In the genomic region with DNA sequence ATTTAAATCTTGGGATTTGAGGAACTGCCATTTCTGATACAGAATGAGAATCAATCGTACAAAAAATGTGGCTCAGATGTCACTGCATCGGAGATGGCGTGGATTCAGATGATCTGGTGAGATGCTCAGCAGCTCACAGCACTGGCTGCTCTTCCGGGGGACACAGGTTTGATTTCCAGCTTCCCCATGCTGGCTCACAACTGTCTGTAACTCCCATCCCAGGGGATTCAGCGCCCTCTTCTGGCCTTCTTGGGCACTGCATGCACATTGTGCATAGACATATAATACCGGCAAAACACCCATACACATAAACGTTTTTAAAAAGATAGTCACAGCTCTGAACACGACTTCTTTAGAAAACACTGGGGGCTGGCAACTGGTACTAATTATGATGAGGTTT, we compare ENCODE assay signal across 14 mouse cellular contexts. TPM values are rescaled to one million over a fixed set of nuclear protein-coding genes. Genes with fewer than 3 reads are reported as not detected.
A peak's percentile ranks its signal among the peaks of the same experiment; 100 is the strongest.
DNase-seq lines count a peak whose midpoint lies in the region; ATAC-seq lines count a peak whose summit lies in the region.
"Had no signal": no experiment of that assay in that cellular context is flagged by ENCODE, and none has a peak within 500 bp of the region (broad histone marks: within the 10 kb centered on the region; RNA-seq: fewer than 3 reads in every experiment).

No protein-coding gene starts in this region.

- peak; percentile 23 to 45 for DNase-seq in cerebellum, postnatal 25 days
- DNase-seq in liver (peak; percentile 31), A20 (ENCODE audit: low read depth, low spot score) (peak; percentile 19), ZHBTc4 (ENCODE audit: low read depth, low spot score) (peak; percentile 66)
- no peak for DNase-seq in embryo, embryonic 10.5 days (ENCODE audit: low spot score)
- no peak for DNase-seq in left cerebral cortex, adult 18-20 months (ENCODE audit: low spot score in 2 of 2)
- DNase-seq: layer of hippocampus, postnatal 36 days had no signal

- WGBS in liver, embryonic 12.5 days (ENCODE audit: insufficient replicate concordance): 60% methylated on average over 8 of the region's 8 CpGs

- no peak overlapping the region for H3K4me2 ChIP-seq in liver, embryonic 12.5 days
- H3K4me2 ChIP-seq: embryonic facial prominence, embryonic 12.5 days; hindbrain, embryonic 14.5 days; stomach, embryonic 15.5 days had no signal

- H3K36me3 ChIP-seq in liver, embryonic 12.5 days: no peaks in the 10 kb centered on the region
- H3K36me3 ChIP-seq: embryonic facial prominence, embryonic 12.5 days; stomach, embryonic 15.5 days had no signal

- no peak overlapping the region for H3K27ac ChIP-seq in liver, embryonic 12.5 days
- H3K27ac ChIP-seq: embryonic facial prominence, embryonic 12.5 days; hindbrain, embryonic 14.5 days; stomach, embryonic 15.5 days had no signal

- ATAC-seq in cerebellum, adult (ENCODE audit: insufficient number of reproducible peaks, low FRiP score, low TSS enrichment): no peak
- no peak for ATAC-seq in liver, embryonic 12.5 days

- no peaks in the 10 kb centered on the region for H3K27me3 ChIP-seq in liver, embryonic 12.5 days (replicated peaks)
- H3K27me3 ChIP-seq: embryonic facial prominence, embryonic 12.5 days; stomach, embryonic 15.5 days had no signal

- H3K9me3 ChIP-seq in liver, embryonic 12.5 days (replicated peaks): no peaks in the 10 kb centered on the region
- H3K9me3 ChIP-seq: embryonic facial prominence, embryonic 12.5 days; stomach, embryonic 15.5 days had no signal

- no peak overlapping the region for H3K4me3 ChIP-seq in liver, embryonic 12.5 days
- H3K4me3 ChIP-seq: embryonic facial prominence, embryonic 12.5 days; stomach, embryonic 15.5 days had no signal

- H3K9ac ChIP-seq in liver, embryonic 12.5 days: no peak overlapping the region
- H3K9ac ChIP-seq: embryonic facial prominence, embryonic 12.5 days; hindbrain, embryonic 14.5 days; stomach, embryonic 15.5 days had no signal

- no peaks in the 10 kb centered on the region for H3K4me1 ChIP-seq in liver, embryonic 12.5 days
- H3K4me1 ChIP-seq: stomach, embryonic 15.5 days had no signal

RNA-seq across cellular contexts. Expression of a gene that starts 21.6 kb away (rescaled TPM):
- 0.33 TPM in 1 of 2 replicates, not detected in the other for polyA plus RNA-seq in liver, embryonic 12.5 days (2016; fragmentation: Nextera tagmentation; extraction: Ambion mirVana)
- total RNA-seq in left cerebral cortex, adult 18-20 months (2021): 1 to 10 TPM; 2.6 to 4.0 TPM

RNA-seq across cellular contexts. Expression of a gene that starts 34.9 kb away (rescaled TPM):
- 1.5 and 1.8 TPM in 2 replicates for polyA plus RNA-seq in liver, embryonic 12.5 days (2016; fragmentation: Nextera tagmentation; extraction: Ambion mirVana)
- total RNA-seq in left cerebral cortex, adult 18-20 months (2021): 10 to 100 TPM; 34.2 to 35.5 TPM
- total RNA-seq: megakaryocyte-erythroid progenitor cell, adult 5-6 weeks had no signal

RNA-seq across cellular contexts. Expression of a gene that starts 43.2 kb away (rescaled TPM):
- 6.1 and 8.5 TPM in 2 replicates for polyA plus RNA-seq in liver, embryonic 12.5 days (2016; fragmentation: Nextera tagmentation; extraction: Ambion mirVana)
- 1 to 10 TPM; 5.2 to 8.0 TPM for total RNA-seq in left cerebral cortex, adult 18-20 months (2021)

RNA-seq across cellular contexts. Expression of a gene that starts 47.5 kb away (rescaled TPM):
- 0.72 and 0.80 TPM in 2 replicates for polyA plus RNA-seq in liver, embryonic 12.5 days (2016; fragmentation: Nextera tagmentation; extraction: Ambion mirVana)
- 1 to 10 TPM; 1.0 TPM for total RNA-seq in left cerebral cortex, adult 18-20 months (2021)
- total RNA-seq: megakaryocyte-erythroid progenitor cell, adult 5-6 weeks; neutrophil, adult 5-6 weeks had no signal
- polyA plus RNA-seq: embryonic facial prominence, embryonic 12.5 days had no signal

RNA-seq across cellular contexts. Expression of a gene that starts 52.0 kb away (rescaled TPM):
- 2.8 and 3.8 TPM in 2 replicates for polyA plus RNA-seq in liver, embryonic 12.5 days (2016; fragmentation: Nextera tagmentation; extraction: Ambion mirVana)
- 1 to 10 TPM; 1.2 to 3.2 TPM for total RNA-seq in left cerebral cortex, adult 18-20 months (2021)
- total RNA-seq: neutrophil, adult 5-6 weeks had no signal

Comparison
In these comparisons a context has a peak if more than half of its experiments do, and no peak if none do; other contexts are left out.
1. DNase-seq: peak in cerebellum, postnatal 25 days (2 of 2), liver (single experiment), A20 (single experiment) and ZHBTc4 (single experiment); none in embryo, embryonic 10.5 days (single experiment) and left cerebral cortex, adult 18-20 months (0 of 2).